Mouse (Mus musculus): ENCODE measurements around the gene Tmed8. TPM values are rescaled to one million over a fixed set of nuclear protein-coding genes. Genes with fewer than 3 reads are reported as not detected.

The Tmed8 gene
- total RNA-seq (2023; ENCODE audit: inconsistent age) = 32.9 to 36.5 TPM (median 33.7 TPM) in 4 replicates

GRCm38 (mm10) chr12:87199973-87200586, at the start of gene Tmed8:
Tmed8 (minus strand) TSS chr12:87200454.

GRCm38 (mm10) chr12:87238632-87239031, 38.4 kb upstream of the Tmed8 start, which contains the start of gene Noxred1:
Noxred1 (minus strand) TSS chr12:87238732.

GRCm38 (mm10) chr12:87199206-87199972, 865 bp downstream of the Tmed8 start, which contains the start of gene Samd15:
Samd15 (plus strand) TSS chr12:87199723.

GRCm38 (mm10) chr12:87147395-87148089, 52.7 kb downstream of the Tmed8 start, which contains the start of gene Pomt2:
Pomt2 (minus strand) TSS chr12:87147968.

GRCm38 (mm10) chr12:87146966-87147365, 53.3 kb downstream of the Tmed8 start, which contains the start of gene Gstz1:
Gstz1 (plus strand) TSS chr12:87147165.

Other genes with a start within 250 kb of the Tmed8 start
- not detected in 4 replicates for gene Zdhhc22, start 210.0 kb downstream of the Tmed8 start, total RNA-seq (2023; ENCODE audit: inconsistent age)
- gene Tmem63c, start 179.1 kb downstream of the Tmed8 start, total RNA-seq (2023; ENCODE audit: inconsistent age) = not detected in 4 replicates
- gene Ngb, start 97.9 kb downstream of the Tmed8 start, total RNA-seq (2023; ENCODE audit: inconsistent age) = 0.32 to 0.78 TPM (median 0.78 TPM) in 3 of 4 replicates, not detected in the other
- 16.4 to 16.5 TPM (median 16.4 TPM) in 4 replicates for gene Gstz1, start 53.3 kb downstream of the Tmed8 start, total RNA-seq (2023; ENCODE audit: inconsistent age)
- 4.8 to 8.3 TPM (median 6.3 TPM) in 4 replicates for gene Pomt2, start 52.5 kb downstream of the Tmed8 start, total RNA-seq (2023; ENCODE audit: inconsistent age)
- gene Samd15, start 731 bp downstream of the Tmed8 start, total RNA-seq (2023; ENCODE audit: inconsistent age) = 1.3 to 2.6 TPM (median 1.6 TPM) in 4 replicates
- 6.2 to 14.0 TPM (median 9.1 TPM) in 4 replicates for gene Noxred1, start 38.3 kb upstream of the Tmed8 start, total RNA-seq (2023; ENCODE audit: inconsistent age)
- gene Vipas39, start 65.8 kb upstream of the Tmed8 start, total RNA-seq (2023; ENCODE audit: inconsistent age) = 33.1 to 41.4 TPM (median 35.1 TPM) in 4 replicates
- 111 to 131 TPM (median 118 TPM) in 4 replicates for gene Ahsa1, start 66.0 kb upstream of the Tmed8 start, total RNA-seq (2023; ENCODE audit: inconsistent age)
- not detected in 4 replicates for gene Ism2, start 99.3 kb upstream of the Tmed8 start, total RNA-seq (2023; ENCODE audit: inconsistent age)
- gene Sptlc2, start 187.9 kb upstream of the Tmed8 start, total RNA-seq (2023; ENCODE audit: inconsistent age) = 83.0 to 93.8 TPM (median 86.3 TPM) in 4 replicates
- gene Slirp, start 243.4 kb upstream of the Tmed8 start, total RNA-seq (2023; ENCODE audit: inconsistent age) = 29.0 to 45.0 TPM (median 38.7 TPM) in 4 replicates
- gene Alkbh1, start 243.6 kb upstream of the Tmed8 start, total RNA-seq (2023; ENCODE audit: inconsistent age) = 85.2 to 90.1 TPM (median 87.2 TPM) in 4 replicates